Mouse (Mus musculus) right cerebral cortex, postnatal 4 days (tissue): ENCODE measurements at regions not wholly inside any gene's neighbourhood (a gene's known extent, or its start where the extent isn't known, plus 50 kb on each side); places are given as distances from the start of the nearest gene placed in this dataset.

Experiments used
- DNase-seq: peaks from one replicate; pipeline ENCODE4 v3.0.0-alpha.2; 2022

- no peak for DNase-seq
Measured at GRCm38 (mm10) chr14:73730796-73731195, 69.8 kb downstream of the Gm21750 start.

- DNase-seq, result peak; percentile 19
Measured at GRCm38 (mm10) chr14:73732161-73732560, 71.1 kb downstream of the Gm21750 start.

- DNase-seq, result no peak
Measured at GRCm38 (mm10) chr14:73750790-73751189, 89.8 kb downstream of the Gm21750 start.

- DNase-seq, result no peak
Measured at GRCm38 (mm10) chr14:73759986-73760385, 99.0 kb downstream of the Gm21750 start.

GRCm38 (mm10) chr14:73772964-73773363 lies 111.9 kb downstream of the Gm21750 start:
- DNase-seq, result no peak

GRCm38 (mm10) chr14:73773810-73774209 lies 112.8 kb downstream of the Gm21750 start:
- no peak for DNase-seq

- peak; percentile 27 for DNase-seq
Measured at GRCm38 (mm10) chr14:73776066-73776465, 115.0 kb downstream of the Gm21750 start.

- no peak for DNase-seq
Measured at GRCm38 (mm10) chr14:73807169-73807568, 146.1 kb downstream of the Gm21750 start.

- no peak for DNase-seq
Measured at GRCm38 (mm10) chr14:73838890-73839289, 177.9 kb downstream of the Gm21750 start.

GRCm38 (mm10) chr14:73861782-73862181 lies 200.8 kb downstream of the Gm21750 start:
- no peak for DNase-seq

- DNase-seq, result no peak
Measured at GRCm38 (mm10) chr14:73874337-73874736, 213.3 kb downstream of the Gm21750 start.

GRCm38 (mm10) chr14:73875916-73876315 lies 214.9 kb downstream of the Gm21750 start:
- no peak for DNase-seq

- no peak for DNase-seq
Measured at GRCm38 (mm10) chr14:73878267-73878666, 217.2 kb downstream of the Gm21750 start.

GRCm38 (mm10) chr14:73878866-73879419 lies 217.9 kb downstream of the Gm21750 start:
- DNase-seq, result no peak

GRCm38 (mm10) chr14:73891451-73891850 lies 230.4 kb downstream of the Gm21750 start:
- DNase-seq, result no peak

- DNase-seq, result no peak
Measured at GRCm38 (mm10) chr14:73894844-73895243, 233.8 kb downstream of the Gm21750 start.

GRCm38 (mm10) chr14:73895266-73895665 lies 234.2 kb downstream of the Gm21750 start:
- no peak for DNase-seq

- no peak for DNase-seq
Measured at GRCm38 (mm10) chr14:73899078-73899477, 238.1 kb downstream of the Gm21750 start.

- no peak for DNase-seq
Measured at GRCm38 (mm10) chr14:73902085-73902713, 241.2 kb downstream of the Gm21750 start.

GRCm38 (mm10) chr14:73913756-73914448 lies 252.9 kb downstream of the Gm21750 start:
- no peak for DNase-seq

GRCm38 (mm10) chr14:73915990-73916389 lies 255.0 kb downstream of the Gm21750 start:
- DNase-seq, result no peak

GRCm38 (mm10) chr14:73931095-73931494 lies 270.1 kb downstream of the Gm21750 start:
- no peak for DNase-seq

GRCm38 (mm10) chr14:73947316-73947715 lies 286.3 kb downstream of the Gm21750 start:
- DNase-seq, result no peak

GRCm38 (mm10) chr14:73952511-73952910 lies 291.5 kb downstream of the Gm21750 start:
- DNase-seq, result no peak
